Mouse (Mus musculus): Measurements from ENCODE around the gene Vwa3b. TPM values are rescaled to one million over a fixed set of nuclear protein-coding genes. Genes with fewer than 3 reads are reported as not detected.

Vwa3b gene
- polyA plus RNA-seq, 1 experiment from 2014 or later, result 0.11 TPM

DNA sequence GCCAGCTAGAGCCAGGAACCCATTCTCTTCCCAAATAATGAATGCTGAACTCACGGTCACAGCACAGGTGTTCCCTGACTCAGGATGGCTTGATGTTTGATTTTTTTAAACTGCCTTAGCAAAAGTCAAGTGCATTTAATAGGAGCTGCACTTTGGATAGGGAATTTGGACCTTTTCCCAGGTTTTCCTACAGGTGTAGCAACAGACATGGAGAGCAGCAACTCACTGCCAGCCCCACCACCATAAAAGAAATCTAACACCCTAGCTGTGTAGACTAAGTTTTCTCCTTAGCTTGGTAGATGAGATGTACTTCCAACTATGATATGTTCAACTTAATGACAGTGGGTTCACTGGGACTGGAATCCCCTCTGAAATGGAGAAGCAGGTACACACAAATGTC is 1.0 kb upstream of the Vwa3b start:
- Histone ChIP-seq H3K36me3 (ENCODE audit: control insufficient read depth, insufficient read depth) (no peaks in the 10 kb centered on the region), H3K27ac (ENCODE audit: low read length) (no peak overlapping the region), H3K4me2 (ENCODE audit: low read depth, low read length) (no peak overlapping the region), H3K27me3 (ENCODE audit: control insufficient read depth, insufficient read depth, low read length) (no peaks in the 10 kb centered on the region), H3K9me3 (replicated peaks; ENCODE audit: control insufficient read depth, low read length) (no peaks in the 10 kb centered on the region; the same call in 1 of the 2 replicates), H3K4me1 (ENCODE audit: control insufficient read depth, insufficient read depth, low read length) (0 out of 2 replicates have a peak, but pooled peaks cover 3% of the 10 kb centered on the region), H3K9ac (ENCODE audit: low read length) (no peak overlapping the region), H3K4me3 (ENCODE audit: low read length) (no peak overlapping the region)
- no peak for ATAC-seq (replicated peaks; ENCODE audit: extremely low read depth, insufficient read depth, low FRiP score)
- WGBS, result 75% methylated on average over 1 of the region's 1 CpGs

DNA sequence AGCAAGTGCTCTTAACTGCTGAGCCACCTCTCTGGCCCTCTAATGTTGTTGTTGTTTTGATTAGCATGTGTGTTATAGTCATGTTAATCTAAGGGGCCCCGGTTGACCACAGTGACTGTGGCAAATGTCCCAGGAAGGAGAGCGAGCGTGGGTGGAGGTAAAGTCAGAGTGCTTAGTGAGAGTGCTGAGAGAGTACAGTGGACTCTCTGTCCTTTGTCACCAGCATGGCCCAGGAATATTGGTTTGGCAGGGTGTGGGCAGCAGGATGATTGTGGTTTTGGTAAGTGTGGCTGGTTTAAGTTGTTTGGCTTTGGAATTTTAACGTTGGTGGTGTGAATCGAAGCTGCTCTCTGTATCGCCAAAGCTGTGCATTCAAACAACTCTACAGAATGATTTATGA is 470 bp downstream of the Vwa3b start:
- Histone ChIP-seq H3K27ac (ENCODE audit: low read length) (no peak overlapping the region), H3K27me3 (ENCODE audit: control insufficient read depth, insufficient read depth, low read length) (peaks cover 2% of the 10 kb centered on the region; the same call in 1 of the 2 replicates), H3K9ac (ENCODE audit: low read length) (no peak overlapping the region), H3K36me3 (ENCODE audit: control insufficient read depth, insufficient read depth) (no peaks in the 10 kb centered on the region), H3K4me2 (ENCODE audit: low read depth, low read length) (no peak overlapping the region), H3K4me3 (ENCODE audit: low read length) (no peak overlapping the region), H3K9me3 (replicated peaks; ENCODE audit: control insufficient read depth, low read length) (no peaks in the 10 kb centered on the region; the same call in 1 of the 2 replicates), H3K4me1 (ENCODE audit: control insufficient read depth, insufficient read depth, low read length) (0 out of 2 replicates have a peak, but pooled peaks cover 3% of the 10 kb centered on the region)
- no peak for ATAC-seq (replicated peaks; ENCODE audit: extremely low read depth, insufficient read depth, low FRiP score)
- whole genome bisulfite sequencing, result 73% methylated on average over 6 of the region's 6 CpGs

DNA sequence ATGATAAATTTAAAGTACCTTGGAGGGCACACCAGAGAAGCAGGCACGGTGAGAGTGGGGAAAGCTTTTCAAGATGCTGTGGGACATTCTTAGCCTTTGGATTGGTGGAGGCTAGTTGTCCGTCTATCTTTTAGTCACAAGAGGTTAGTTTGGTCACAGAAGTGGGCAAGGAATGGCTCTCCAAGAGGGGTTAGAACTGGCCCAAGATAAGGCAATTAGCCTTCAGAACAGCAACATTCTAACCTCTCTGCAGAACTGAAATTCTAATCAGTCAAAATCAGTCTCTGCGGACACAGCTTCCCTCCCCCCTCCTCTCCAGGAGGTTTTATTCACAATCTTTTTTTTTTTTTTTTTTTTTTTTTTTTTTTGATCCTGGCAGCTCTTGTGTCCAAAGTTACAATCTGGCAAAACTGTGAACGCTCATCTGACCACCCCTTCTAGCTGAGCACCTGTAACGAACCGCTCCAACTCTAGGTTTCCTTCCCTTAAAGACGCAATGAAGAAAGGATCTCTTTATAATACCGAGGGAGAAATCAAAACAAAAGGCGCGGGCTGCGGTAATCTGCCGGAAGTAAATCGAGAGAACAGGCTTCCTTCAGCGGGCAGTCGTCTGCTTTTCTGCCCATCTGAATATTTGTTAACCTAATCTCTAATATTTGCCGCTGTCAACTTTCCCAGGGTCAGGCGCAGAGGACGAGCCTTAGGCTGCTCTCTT is 2.2 kb downstream of the Vwa3b start:
- Histone ChIP-seq H3K4me2 (ENCODE audit: low read depth, low read length) (peak overlapping the region; percentile 73), H3K4me3 (ENCODE audit: low read length) (peak overlapping the region; percentile 57), H3K27ac (ENCODE audit: low read length) (no peak overlapping the region), H3K9ac (ENCODE audit: low read length) (no peak overlapping the region; the same call in 1 of the 2 replicates), H3K9me3 (replicated peaks; ENCODE audit: control insufficient read depth, low read length) (no peaks in the 10 kb centered on the region; the same call in 1 of the 2 replicates), H3K4me1 (ENCODE audit: control insufficient read depth, insufficient read depth, low read length) (0 out of 2 replicates have a peak, but pooled peaks cover 3% of the 10 kb centered on the region), H3K27me3 (ENCODE audit: control insufficient read depth, insufficient read depth, low read length) (peaks cover 2% of the 10 kb centered on the region; the same call in 1 of the 2 replicates), H3K36me3 (ENCODE audit: control insufficient read depth, insufficient read depth) (no peaks in the 10 kb centered on the region)
- 7% methylated on average over 18 of the region's 18 CpGs for WGBS
- no peak for ATAC-seq (replicated peaks; ENCODE audit: extremely low read depth, insufficient read depth, low FRiP score)

DNA sequence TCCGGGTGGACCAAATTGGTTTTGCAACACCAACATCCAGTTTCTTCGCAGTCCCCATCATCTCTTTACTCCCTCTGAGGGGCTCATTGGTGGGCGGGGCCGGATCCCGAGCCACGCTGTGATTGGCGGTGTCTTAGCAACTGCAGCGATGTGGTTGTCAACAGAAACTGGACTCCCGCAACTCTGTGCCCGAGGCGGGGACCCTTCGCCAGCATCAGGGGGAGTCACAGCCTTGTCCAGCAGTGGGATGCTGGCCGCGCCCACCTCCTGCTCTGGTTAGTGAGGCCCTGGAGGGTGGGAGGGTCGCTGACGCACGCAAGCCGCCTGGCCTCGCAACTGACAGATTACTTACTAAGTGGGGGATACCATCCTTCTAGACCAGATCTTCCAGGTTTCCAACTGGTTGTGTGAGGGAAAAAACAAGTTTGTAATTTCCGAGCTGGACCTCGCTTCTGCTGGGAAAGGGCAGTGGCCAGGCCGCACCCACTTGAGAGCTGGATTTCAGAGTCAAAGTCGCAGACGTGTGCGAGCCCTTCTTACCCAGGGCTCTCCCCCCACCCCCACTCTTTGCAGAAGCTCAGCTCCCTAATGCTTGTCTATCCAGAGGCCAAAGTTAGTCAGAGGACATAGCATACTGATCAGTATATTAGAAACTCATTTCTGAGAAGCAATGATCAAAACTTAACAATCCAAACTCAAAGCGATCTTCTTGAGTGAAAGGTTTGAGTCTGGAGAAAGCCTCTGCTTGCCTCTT is 2.9 kb downstream of the Vwa3b start:
- Histone ChIP-seq H3K4me2 (ENCODE audit: low read depth, low read length) (peak overlapping the region; percentile 73), H3K27me3 (ENCODE audit: control insufficient read depth, insufficient read depth, low read length) (peaks cover 2% of the 10 kb centered on the region; the same call in 1 of the 2 replicates), H3K36me3 (ENCODE audit: control insufficient read depth, insufficient read depth) (no peaks in the 10 kb centered on the region), H3K4me1 (ENCODE audit: control insufficient read depth, insufficient read depth, low read length) (0 out of 2 replicates have a peak, but pooled peaks cover 3% of the 10 kb centered on the region), H3K9me3 (replicated peaks; ENCODE audit: control insufficient read depth, low read length) (no peaks in the 10 kb centered on the region), H3K4me3 (ENCODE audit: low read length) (peak overlapping the region; percentile 57), H3K9ac (ENCODE audit: low read length) (peak overlapping the region; percentile 19), H3K27ac (ENCODE audit: low read length) (no peak overlapping the region)
- ATAC-seq (replicated peaks; ENCODE audit: extremely low read depth, insufficient read depth, low FRiP score), result peak; percentile 77
- WGBS, result 2% methylated on average over 26 of the region's 26 CpGs

DNA sequence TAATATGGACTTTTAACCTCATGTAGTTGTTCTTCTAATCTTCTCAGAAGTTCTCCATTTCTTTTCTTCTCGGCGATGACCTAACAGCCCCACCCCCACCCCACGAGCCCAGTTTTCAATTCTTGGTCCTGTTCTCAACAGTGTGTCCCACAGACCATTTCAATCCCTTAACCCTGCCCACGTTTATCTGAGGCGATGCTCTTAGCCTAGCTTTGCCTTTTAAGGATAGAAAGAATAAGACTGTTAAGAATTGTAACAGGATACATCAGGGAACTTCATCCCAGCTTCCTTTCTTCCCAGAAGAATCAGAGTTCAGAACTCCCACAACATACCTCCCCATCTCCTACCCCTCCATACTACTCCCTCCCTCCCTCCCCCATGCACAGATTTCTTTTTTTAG is 3.5 kb downstream of the Vwa3b start:
- 37% methylated on average over 5 of the region's 5 CpGs for WGBS
- no peaks in the 10 kb centered on the region for H3K9me3 ChIP-seq (replicated peaks; ENCODE audit: control insufficient read depth, low read length)
- peak overlapping the region; percentile 57 for H3K4me3 ChIP-seq (ENCODE audit: low read length)
- ATAC-seq (replicated peaks; ENCODE audit: extremely low read depth, insufficient read depth, low FRiP score), result no peak
- H3K4me1 ChIP-seq (ENCODE audit: control insufficient read depth, insufficient read depth, low read length), result 0 out of 2 replicates have a peak, but pooled peaks cover 3% of the 10 kb centered on the region
- H3K27me3 ChIP-seq (ENCODE audit: control insufficient read depth, insufficient read depth, low read length), result peaks cover 2% of the 10 kb centered on the region; the same call in 1 of the 2 replicates
- H3K36me3 ChIP-seq (ENCODE audit: control insufficient read depth, insufficient read depth), result no peaks in the 10 kb centered on the region
- peak overlapping the region; percentile 73 for H3K4me2 ChIP-seq (ENCODE audit: low read depth, low read length)
- no peak overlapping the region for H3K9ac ChIP-seq (ENCODE audit: low read length)
- no peak overlapping the region for H3K27ac ChIP-seq (ENCODE audit: low read length)

DNA sequence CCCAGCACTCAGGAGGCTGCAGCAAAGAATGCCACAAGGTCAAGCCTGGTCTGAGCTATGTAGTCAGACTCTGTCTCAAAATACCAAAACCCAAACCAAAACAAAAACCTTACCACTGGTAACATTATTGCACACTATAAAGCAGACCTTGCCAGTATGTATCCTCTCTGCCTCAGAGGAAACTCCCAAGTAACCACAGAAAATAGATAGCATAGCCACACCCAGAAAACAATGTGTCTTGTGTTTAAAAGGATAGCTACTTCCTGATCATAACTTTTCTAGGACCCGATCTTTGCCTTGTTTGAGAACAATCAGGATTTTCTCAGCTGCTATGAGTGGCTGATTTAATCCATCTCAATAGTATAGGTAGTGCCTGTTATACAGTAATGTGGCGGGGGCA is 4.3 kb downstream of the Vwa3b start:
- H3K36me3 ChIP-seq (ENCODE audit: control insufficient read depth, insufficient read depth), result no peaks in the 10 kb centered on the region
- no peak overlapping the region for H3K4me3 ChIP-seq (ENCODE audit: low read length)
- ATAC-seq (replicated peaks; ENCODE audit: extremely low read depth, insufficient read depth, low FRiP score), result no peak
- 67% methylated on average over 2 of the region's 2 CpGs for WGBS
- no peaks in the 10 kb centered on the region for H3K9me3 ChIP-seq (replicated peaks; ENCODE audit: control insufficient read depth, low read length)
- H3K27me3 ChIP-seq (ENCODE audit: control insufficient read depth, insufficient read depth, low read length), result peaks cover 2% of the 10 kb centered on the region; the same call in 1 of the 2 replicates
- H3K27ac ChIP-seq (ENCODE audit: low read length), result no peak overlapping the region
- no peak overlapping the region for H3K9ac ChIP-seq (ENCODE audit: low read length)
- no peak overlapping the region for H3K4me2 ChIP-seq (ENCODE audit: low read depth, low read length)
- H3K4me1 ChIP-seq (ENCODE audit: control insufficient read depth, insufficient read depth, low read length), result 0 out of 2 replicates have a peak, but pooled peaks cover 3% of the 10 kb centered on the region

DNA sequence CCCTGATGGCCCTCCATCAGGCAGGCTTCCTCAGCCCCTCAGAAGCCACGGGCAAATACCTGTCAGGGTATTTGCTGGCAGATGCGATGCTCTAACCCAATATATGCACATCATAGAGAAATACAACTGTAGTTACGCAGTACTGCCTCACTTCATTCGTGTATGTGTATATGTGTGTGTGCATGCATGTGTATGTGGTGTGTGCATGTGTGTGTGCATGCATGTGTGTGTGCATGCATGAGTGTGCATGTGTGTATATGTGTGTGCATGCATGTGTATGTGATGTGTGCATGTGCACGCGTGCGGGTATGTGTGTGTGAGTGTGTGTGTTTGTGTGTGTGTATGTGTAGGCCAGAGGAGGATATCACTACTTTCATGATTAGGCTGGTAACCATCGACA is 9.5 kb downstream of the Vwa3b start:
- ATAC-seq (replicated peaks; ENCODE audit: extremely low read depth, insufficient read depth, low FRiP score), result no peak
- WGBS, result 89% methylated on average over 8 of the region's 8 CpGs
- no peak overlapping the region for H3K4me3 ChIP-seq (ENCODE audit: low read length)
- peaks cover under 1% of the 10 kb centered on the region; the same call in 1 of the 2 replicates for H3K27me3 ChIP-seq (ENCODE audit: control insufficient read depth, insufficient read depth, low read length)
- H3K36me3 ChIP-seq (ENCODE audit: control insufficient read depth, insufficient read depth), result no peaks in the 10 kb centered on the region
- H3K9ac ChIP-seq (ENCODE audit: low read length), result no peak overlapping the region
- H3K27ac ChIP-seq (ENCODE audit: low read length), result no peak overlapping the region
- no peaks in the 10 kb centered on the region for H3K9me3 ChIP-seq (replicated peaks; ENCODE audit: control insufficient read depth, low read length)
- H3K4me1 ChIP-seq (ENCODE audit: control insufficient read depth, insufficient read depth, low read length), result no peaks in the 10 kb centered on the region
- H3K4me2 ChIP-seq (ENCODE audit: low read depth, low read length), result no peak overlapping the region

DNA sequence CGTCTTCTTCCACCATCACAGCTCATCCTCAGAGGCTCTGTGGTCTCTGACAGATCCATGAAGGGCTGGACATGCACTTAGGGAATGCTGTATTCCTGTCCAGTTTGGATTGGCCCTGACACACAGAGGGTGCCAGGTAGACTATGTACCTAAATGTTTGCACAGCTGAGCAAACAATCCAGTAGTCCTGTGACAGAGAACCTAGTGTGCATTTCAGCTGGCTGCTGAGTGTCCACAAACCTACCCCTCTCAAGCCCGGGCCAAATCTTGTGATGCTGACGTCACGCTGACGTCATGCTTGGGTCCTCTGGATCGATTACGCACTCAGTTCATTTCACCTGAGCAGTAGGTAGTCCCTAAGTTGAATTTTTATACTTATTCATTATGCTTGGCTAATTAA is 14.7 kb downstream of the Vwa3b start:
- H3K4me2 ChIP-seq (ENCODE audit: low read depth, low read length), result no peak overlapping the region
- no peak overlapping the region for H3K9ac ChIP-seq (ENCODE audit: low read length)
- no peak overlapping the region for H3K27ac ChIP-seq (ENCODE audit: low read length)
- H3K4me3 ChIP-seq (ENCODE audit: low read length), result no peak overlapping the region
- H3K36me3 ChIP-seq (ENCODE audit: control insufficient read depth, insufficient read depth), result no peaks in the 10 kb centered on the region
- ATAC-seq (replicated peaks; ENCODE audit: extremely low read depth, insufficient read depth, low FRiP score), result no peak
- H3K4me1 ChIP-seq (ENCODE audit: control insufficient read depth, insufficient read depth, low read length), result no peaks in the 10 kb centered on the region
- no peaks in the 10 kb centered on the region for H3K9me3 ChIP-seq (replicated peaks; ENCODE audit: control insufficient read depth, low read length)
- no peaks in the 10 kb centered on the region for H3K27me3 ChIP-seq (ENCODE audit: control insufficient read depth, insufficient read depth, low read length)
- WGBS, result 84% methylated on average over 7 of the region's 7 CpGs

DNA sequence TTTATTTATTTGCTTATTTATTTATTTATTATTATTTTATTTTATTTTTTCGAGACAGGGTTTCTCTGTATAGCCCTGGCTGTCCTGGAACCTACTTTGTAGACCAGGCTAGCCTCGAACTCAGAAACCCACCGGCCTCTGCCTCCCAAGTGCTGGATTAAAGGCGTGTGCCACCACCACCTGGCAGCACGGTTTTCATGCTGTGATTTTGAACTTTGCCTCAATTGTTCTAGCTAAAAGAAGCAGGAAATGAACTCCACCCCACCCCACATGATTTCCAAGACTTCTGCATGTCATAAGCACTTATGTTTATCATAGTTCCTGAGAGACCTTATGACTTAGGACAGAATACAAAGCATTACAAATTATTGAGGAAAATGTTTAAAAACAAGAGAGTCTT is 15.5 kb downstream of the Vwa3b start:
- no peaks in the 10 kb centered on the region for H3K36me3 ChIP-seq (ENCODE audit: control insufficient read depth, insufficient read depth)
- no peak overlapping the region for H3K4me3 ChIP-seq (ENCODE audit: low read length)
- H3K27ac ChIP-seq (ENCODE audit: low read length), result no peak overlapping the region
- H3K9me3 ChIP-seq (replicated peaks; ENCODE audit: control insufficient read depth, low read length), result no peaks in the 10 kb centered on the region
- 81% methylated on average over 5 of the region's 5 CpGs for WGBS
- H3K9ac ChIP-seq (ENCODE audit: low read length), result no peak overlapping the region
- no peak for ATAC-seq (replicated peaks; ENCODE audit: extremely low read depth, insufficient read depth, low FRiP score)
- no peak overlapping the region for H3K4me2 ChIP-seq (ENCODE audit: low read depth, low read length)
- H3K4me1 ChIP-seq (ENCODE audit: control insufficient read depth, insufficient read depth, low read length), result no peaks in the 10 kb centered on the region
- H3K27me3 ChIP-seq (ENCODE audit: control insufficient read depth, insufficient read depth, low read length), result no peaks in the 10 kb centered on the region

All from heart, embryonic 16.5 days (tissue).